Mouse (Mus musculus) adrenal gland, adult 18-20 months (tissue): ENCODE data around the gene Azi2. TPM values are rescaled to one million over a fixed set of nuclear protein-coding genes. Genes with fewer than 3 reads are reported as not detected.

Experiments used
- DNase-seq, 2 experiments: peaks; one replicate each; pipeline ENCODE4 v3.0.0; 2021 to 2022; ENCODE audit warnings: low spot score in 2 of 2
- microRNA-seq, 2 experiments: library from miRNA; unstranded; fragments of <30 nt; microRNA quantifications; one replicate each; pipeline ENCODE4 v1.2.0; 2021; ENCODE audit warnings: borderline number of aligned reads in 2 of 2
- total RNA-seq, 2 experiments: library from RNA; stranded (reverse); gene quantifications; 1 replicate in 1 of 2; 2 replicates in 1 of 2; pipeline ENCODE4 v1.2.3; 2021

Gene Azi2
- total RNA-seq, 2 experiments from 2014 or later = 73.8 to 75.4 TPM

- no peak for DNase-seq
Observed at GRCm38 (mm10) chr9:118082575-118083431, 42.5 kb downstream of the Azi2 start.

GRCm38 (mm10) chr9:118083834-118084233 lies 43.5 kb downstream of the Azi2 start:
- DNase-seq = no peak

GRCm38 (mm10) chr9:118099395-118099794 lies 59.1 kb downstream of the Azi2 start:
- DNase-seq = no peak

GRCm38 (mm10) chr9:118100484-118100883 lies 60.2 kb downstream of the Azi2 start:
- DNase-seq = no peak

- no peak for DNase-seq
Observed at GRCm38 (mm10) chr9:118101802-118102201, 61.5 kb downstream of the Azi2 start.

- no peak for DNase-seq
Observed at GRCm38 (mm10) chr9:118108527-118109011, 68.3 kb downstream of the Azi2 start.

- DNase-seq = no peak
Observed at GRCm38 (mm10) chr9:118109697-118110359, 69.5 kb downstream of the Azi2 start.

- no peak for DNase-seq
Observed at GRCm38 (mm10) chr9:118110360-118110710, 70.0 kb downstream of the Azi2 start.

Small RNA genes within 50 kb of the gene (microRNA-seq; reads per million reads assigned to microRNA genes)
- gene Gm22008 = 0 reads per million in 2 experiments

Other genes with a start within 250 kb of the Azi2 start
- gene Cmc1, start 109.7 kb downstream of the Azi2 start, total RNA-seq = 10 to 100 TPM; 31.9 to 32.1 TPM